In the genomic region with DNA sequence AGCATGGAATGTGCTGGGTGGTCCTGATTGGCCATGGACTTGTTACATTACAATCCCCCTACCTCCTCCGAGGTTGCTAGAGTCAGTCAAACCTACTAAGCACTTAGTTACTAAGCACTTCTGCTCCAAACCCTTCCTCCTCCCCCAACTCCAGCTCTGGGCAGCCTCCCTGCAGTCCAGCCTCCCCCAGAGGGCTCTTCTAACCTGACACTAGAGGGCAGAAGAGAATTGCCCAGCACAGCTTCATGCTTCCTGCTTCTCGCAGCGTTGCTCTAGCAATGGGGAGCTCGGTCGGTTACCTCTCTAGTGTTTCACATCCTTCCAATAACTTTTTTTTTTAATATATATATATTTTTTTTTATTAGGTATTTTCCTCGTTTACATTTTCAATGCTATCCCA, we compare ENCODE assay signal across 11 mouse cellular contexts. TPM values are rescaled to one million over a fixed set of nuclear protein-coding genes. Genes with fewer than 3 reads are reported as not detected.
DNase-seq lines count a peak whose midpoint lies in the region; ATAC-seq and TF ChIP-seq lines count a peak whose summit lies in the region.
"Had no signal": no experiment of that assay in that cellular context is flagged by ENCODE, and none has a peak within 500 bp of the region (broad histone marks: within the 10 kb centered on the region; RNA-seq: fewer than 3 reads in every experiment).

No protein-coding gene starts in this region.

- peak; percentile 95 for DNase-seq in heart, adult 11 months
- no peak for DNase-seq in heart, postnatal 25 days (ENCODE audit: low spot score)
- DNase-seq in B cell, adult 2 months, result peak; percentile 66 to 70
- DNase-seq in left cerebral cortex, postnatal 10 days (ENCODE audit: extremely low spot score in 1 of 2, low spot score in 2 of 2), result no peak
- DNase-seq in ovary, postnatal 10 days (ENCODE audit: low spot score), result no peak

- H3K27me3 ChIP-seq in megakaryocyte, embryonic 14.5 days (replicated peaks), result no peaks in the 10 kb centered on the region
- H3K27me3 ChIP-seq: liver, embryonic 15.5 days; stomach, embryonic 15.5 days had no signal

- peaks cover 6% of the 10 kb centered on the region for H3K36me3 ChIP-seq in megakaryocyte, embryonic 14.5 days (replicated peaks; ENCODE audit: low read length)
- H3K36me3 ChIP-seq: liver, embryonic 15.5 days; stomach, embryonic 15.5 days had no signal

- 0 out of 2 replicates have a peak, but pooled peaks have one; percentile 2 for TF ChIP-seq CTCF in embryonic fibroblast, embryonic 13.5 days (IDR thresholded peaks at IDR 0.05; ENCODE audit: borderline replicate concordance, insufficient read depth, low read length)

- H3K9me3 ChIP-seq in megakaryocyte, embryonic 14.5 days, result peaks cover 4% of the 10 kb centered on the region; the same call in 1 of the 2 replicates
- H3K9me3 ChIP-seq: liver, embryonic 15.5 days; stomach, embryonic 15.5 days had no signal

- intact Hi-C loops in heart, postnatal 25 days (cut with DNase I), result loop anchor here (5.0 kb wide), 2 partner anchors 66 to 204 kb away; no protein-coding TSS in a partner anchor
- intact Hi-C loops in left cerebral cortex, postnatal 10 days (cut with DNase I), result loop anchor here (5.0 kb wide), 1 partner anchor 41 kb away; the partner anchor contains the start of gene Lrrfip1

- peaks cover 15% of the 10 kb centered on the region for H3K4me1 ChIP-seq in embryonic fibroblast, embryonic 13.5 days (ENCODE audit: control insufficient read depth, insufficient read depth, low read length)
- peaks cover 74% of the 10 kb centered on the region for H3K4me1 ChIP-seq in megakaryocyte, embryonic 14.5 days

- no peak overlapping the region for H3K27ac ChIP-seq in embryonic fibroblast, embryonic 13.5 days (ENCODE audit: insufficient read depth, low read length)
- H3K27ac ChIP-seq: liver, embryonic 15.5 days; stomach, embryonic 15.5 days had no signal

- no peak for TF ChIP-seq POLR2A in embryonic fibroblast, embryonic 13.5 days (IDR thresholded peaks at IDR 0.05; ENCODE audit: low read depth, low read length)

- no peak overlapping the region for H3K4me3 ChIP-seq in embryonic fibroblast, embryonic 13.5 days (ENCODE audit: insufficient read depth, low read length)
- H3K4me3 ChIP-seq in megakaryocyte, embryonic 14.5 days (replicated peaks), result peak overlapping the region; percentile 29
- H3K4me3 ChIP-seq: erythroblast, embryonic 14.5 days; liver, embryonic 15.5 days; stomach, embryonic 15.5 days had no signal

- no peak for ATAC-seq in cerebellum, adult (ENCODE audit: insufficient number of reproducible peaks, low FRiP score, low TSS enrichment)

RNA-seq across cellular contexts. Expression of gene Lrrfip1, which starts 39.5 kb away (rescaled TPM):
- total RNA-seq in heart, postnatal 25 days (2021), result 10 to 100 TPM; 81.3 to 98.0 TPM
- 109 and 170 TPM in 2 replicates for polyA plus RNA-seq in embryonic fibroblast, embryonic 13.5 days (2011; ENCODE audit: insufficient read length, low read depth, missing spikeins)
- 1.9 and 12.2 TPM in 2 replicates for polyA plus RNA-seq in megakaryocyte, embryonic 14.5 days (2012; ENCODE audit: insufficient read depth, low replicate concordance)
- 10 to 100 TPM; 71.3 to 79.0 TPM for total RNA-seq in left cerebral cortex, postnatal 10 days (2021)

Comparison
In these comparisons a context has a peak if more than half of its experiments do, and no peak if none do; other contexts are left out.
1. DNase-seq: peak in heart, adult 11 months (single experiment) and B cell, adult 2 months (2 of 2); none in heart, postnatal 25 days (single experiment), left cerebral cortex, postnatal 10 days (0 of 2) and ovary, postnatal 10 days (single experiment).